24 mouse cellular contexts compared by ENCODE assay signal in genomic region chr2:167533880-167534279, GRCm38 (mm10).
"Had no signal": no experiment of that assay in that cellular context is flagged by ENCODE, and none has a peak within 500 bp of the region (broad histone marks: within the 10 kb centered on the region; RNA-seq: fewer than 3 reads in every experiment).

No protein-coding gene starts in this region.

- H3K36me3 ChIP-seq: liver, embryonic 12.5 days; liver, embryonic 15.5 days; lung, embryonic 15.5 days; midbrain, embryonic 10.5 days; midbrain, embryonic 13.5 days; neural tube, embryonic 12.5 days; neural tube, embryonic 15.5 days; stomach, embryonic 15.5 days had no signal

- H3K4me2 ChIP-seq: limb, embryonic 13.5 days; liver, embryonic 12.5 days; liver, embryonic 15.5 days; lung, embryonic 15.5 days; midbrain, embryonic 13.5 days; neural tube, embryonic 12.5 days; neural tube, embryonic 15.5 days; stomach, embryonic 15.5 days had no signal

- H3K27ac ChIP-seq: limb, embryonic 10.5 days; limb, embryonic 13.5 days; liver, embryonic 12.5 days; liver, embryonic 15.5 days; lung, embryonic 15.5 days; midbrain, embryonic 10.5 days; midbrain, embryonic 13.5 days; neural tube, embryonic 12.5 days; neural tube, embryonic 15.5 days; stomach, embryonic 15.5 days had no signal

- H3K9me3 ChIP-seq: limb, embryonic 10.5 days; limb, embryonic 13.5 days; liver, embryonic 12.5 days; liver, embryonic 15.5 days; lung, embryonic 15.5 days; megakaryocyte, embryonic 14.5 days; midbrain, embryonic 10.5 days; midbrain, embryonic 13.5 days; neural tube, embryonic 12.5 days; neural tube, embryonic 15.5 days; stomach, embryonic 15.5 days had no signal

- H3K9ac ChIP-seq: limb, embryonic 13.5 days; liver, embryonic 12.5 days; liver, embryonic 15.5 days; lung, embryonic 15.5 days; midbrain, embryonic 13.5 days; neural tube, embryonic 12.5 days; neural tube, embryonic 15.5 days; stomach, embryonic 15.5 days had no signal

- DNase-seq: kidney, adult 9 months; kidney, postnatal 14 days; kidney, postnatal 4 days; liver; lung, adult 18-20 months; lung, postnatal 10 days; lung, postnatal 36 days; right cerebral cortex, postnatal 25 days; spleen, adult 18-20 months; thymus, postnatal 14 days; thymus, postnatal 4 days had no signal

- ATAC-seq: liver, embryonic 12.5 days; midbrain, embryonic 13.5 days; midbrain, embryonic 16.5 days had no signal

- H3K4me3 ChIP-seq: limb, embryonic 10.5 days; limb, embryonic 13.5 days; liver, embryonic 12.5 days; liver, embryonic 15.5 days; lung, embryonic 15.5 days; megakaryocyte, embryonic 14.5 days; midbrain, embryonic 10.5 days; midbrain, embryonic 13.5 days; myocyte; neural tube, embryonic 12.5 days; neural tube, embryonic 15.5 days; stomach, embryonic 15.5 days had no signal
